Mouse (Mus musculus) mesoderm, embryonic 11.5 days (tissue): ENCODE measurements around the gene Asgr1.
A peak's percentile ranks its signal among the peaks of the same experiment; 100 is the strongest.

Experiments used
- DNase-seq: peaks from one replicate; pipeline ENCODE4 v3.0.0-alpha.2; 2012; ENCODE audit warnings: low read depth, low spot score

The Asgr1 gene

GRCm38 (mm10) chr11:70024151-70024514 is 29.8 kb upstream of the Asgr1 start:
- no peak for DNase-seq

- peak; percentile 66 for DNase-seq
These were observed 27.2 kb upstream of the Asgr1 start for GRCm38 (mm10) chr11:70026689-70027088.

GRCm38 (mm10) chr11:70027397-70027796 is 26.5 kb upstream of the Asgr1 start:
- no peak for DNase-seq

GRCm38 (mm10) chr11:70028401-70029129 is 25.3 kb upstream of the Asgr1 start:
- DNase-seq: no peak

GRCm38 (mm10) chr11:70029130-70029801 is 24.6 kb upstream of the Asgr1 start:
- peak; percentile 97 for DNase-seq

GRCm38 (mm10) chr11:70029829-70030550 is 23.9 kb upstream of the Asgr1 start:
- DNase-seq: no peak

GRCm38 (mm10) chr11:70030651-70031320 is 23.1 kb upstream of the Asgr1 start:
- no peak for DNase-seq

- DNase-seq: no peak
These were observed 22.6 kb upstream of the Asgr1 start for GRCm38 (mm10) chr11:70031321-70031670.

- no peak for DNase-seq
These were observed 15.7 kb upstream of the Asgr1 start for GRCm38 (mm10) chr11:70038174-70038573.

GRCm38 (mm10) chr11:70039631-70040030 is 14.3 kb upstream of the Asgr1 start:
- no peak for DNase-seq

- DNase-seq: no peak
These were observed 13.7 kb upstream of the Asgr1 start for GRCm38 (mm10) chr11:70040184-70040583.

GRCm38 (mm10) chr11:70042309-70043085 is 11.4 kb upstream of the Asgr1 start:
- no peak for DNase-seq

GRCm38 (mm10) chr11:70043665-70044064 is 10.2 kb upstream of the Asgr1 start:
- no peak for DNase-seq

GRCm38 (mm10) chr11:70045435-70045834 is 8.4 kb upstream of the Asgr1 start:
- DNase-seq: no peak

GRCm38 (mm10) chr11:70049366-70049765 is 4.5 kb upstream of the Asgr1 start:
- DNase-seq: no peak

GRCm38 (mm10) chr11:70049816-70050215 is 4.1 kb upstream of the Asgr1 start:
- no peak for DNase-seq

- no peak for DNase-seq
These were observed 729 bp upstream of the Asgr1 start for GRCm38 (mm10) chr11:70053156-70053555.

- DNase-seq: peak; percentile 80
These were observed 1.8 kb downstream of the Asgr1 start for GRCm38 (mm10) chr11:70055618-70056214.

- DNase-seq: no peak
These were observed 3.9 kb downstream of the Asgr1 start for GRCm38 (mm10) chr11:70057805-70058204.

GRCm38 (mm10) chr11:70059930-70060329 is 6.0 kb downstream of the Asgr1 start:
- DNase-seq: no peak

GRCm38 (mm10) chr11:70063053-70063452 is 9.2 kb downstream of the Asgr1 start:
- no peak for DNase-seq
